Mouse (Mus musculus) T-cell, adult 2 months (primary cell): ENCODE results near the gene Tcp11l2.

ENCODE experiments used
- DNase-seq: peaks from one replicate; pipeline ENCODE4 v3.0.0; 2022; ENCODE audit warnings: low spot score

The Tcp11l2 gene

DNA sequence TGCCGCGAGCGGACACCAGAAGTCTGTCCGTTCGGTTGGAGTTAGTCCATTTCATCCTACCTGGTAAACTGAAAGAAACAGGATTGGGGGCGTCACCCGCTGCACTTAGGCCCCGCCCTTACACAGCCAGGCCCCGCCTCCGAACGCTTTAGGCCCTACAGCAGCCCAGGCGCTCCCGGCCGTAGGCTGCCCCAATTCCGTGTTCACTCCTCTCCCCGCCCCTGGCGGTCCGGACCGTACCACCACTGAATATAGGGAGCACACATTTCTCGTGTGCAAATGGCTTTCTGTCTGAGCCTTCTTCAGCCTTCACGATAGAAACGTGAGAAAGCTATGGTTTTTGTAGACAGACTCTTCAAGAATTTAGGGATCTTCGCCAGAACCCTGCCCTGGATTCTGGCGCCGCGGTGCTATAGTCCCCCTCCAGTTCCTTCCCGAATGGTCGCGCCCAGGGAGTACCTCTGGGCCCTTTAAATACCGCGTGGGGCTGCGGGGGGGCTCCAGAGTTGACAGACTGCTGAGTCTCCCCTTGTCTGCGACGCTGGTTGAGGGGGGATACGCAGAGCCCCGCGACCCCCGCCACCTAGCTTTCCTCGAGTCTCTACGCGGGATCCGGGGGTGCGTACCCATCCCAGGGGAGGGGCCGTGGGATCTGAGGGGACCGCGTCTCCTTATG, at the start of gene Tcp11l2:
Gene Tcp11l2, plus strand, starts transcription at position 232 of the 676 bp plus-strand sequence.
- peak; percentile 92 for DNase-seq

- DNase-seq, result no peak
These were observed 49.4 kb upstream of the Tcp11l2 start for GRCm38 (mm10) chr10:84527070-84527469.

GRCm38 (mm10) chr10:84527631-84528030, 48.8 kb upstream of the Tcp11l2 start:
- DNase-seq, result no peak

DNA sequence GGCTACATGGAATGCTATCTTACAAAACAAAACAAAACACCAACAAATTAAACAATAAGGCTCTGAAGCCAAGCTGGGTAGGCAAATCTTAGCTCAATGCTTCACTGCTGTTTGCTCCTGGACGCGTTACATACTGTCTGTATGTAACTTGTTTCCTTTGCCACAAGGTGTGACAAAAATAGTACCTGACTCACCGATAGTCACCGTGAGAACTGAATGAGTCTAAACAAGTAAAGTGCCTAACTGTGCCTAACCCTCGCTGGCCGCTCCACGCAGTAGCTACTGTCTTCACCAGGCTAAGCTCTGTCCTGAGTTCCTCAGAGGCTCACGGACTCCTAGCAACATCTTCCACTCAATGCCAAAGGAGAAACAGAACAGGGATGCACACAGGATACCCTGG, 46.0 kb upstream of the Tcp11l2 start:
- no peak for DNase-seq

GRCm38 (mm10) chr10:84531576-84531975, 44.9 kb upstream of the Tcp11l2 start:
- no peak for DNase-seq

DNA sequence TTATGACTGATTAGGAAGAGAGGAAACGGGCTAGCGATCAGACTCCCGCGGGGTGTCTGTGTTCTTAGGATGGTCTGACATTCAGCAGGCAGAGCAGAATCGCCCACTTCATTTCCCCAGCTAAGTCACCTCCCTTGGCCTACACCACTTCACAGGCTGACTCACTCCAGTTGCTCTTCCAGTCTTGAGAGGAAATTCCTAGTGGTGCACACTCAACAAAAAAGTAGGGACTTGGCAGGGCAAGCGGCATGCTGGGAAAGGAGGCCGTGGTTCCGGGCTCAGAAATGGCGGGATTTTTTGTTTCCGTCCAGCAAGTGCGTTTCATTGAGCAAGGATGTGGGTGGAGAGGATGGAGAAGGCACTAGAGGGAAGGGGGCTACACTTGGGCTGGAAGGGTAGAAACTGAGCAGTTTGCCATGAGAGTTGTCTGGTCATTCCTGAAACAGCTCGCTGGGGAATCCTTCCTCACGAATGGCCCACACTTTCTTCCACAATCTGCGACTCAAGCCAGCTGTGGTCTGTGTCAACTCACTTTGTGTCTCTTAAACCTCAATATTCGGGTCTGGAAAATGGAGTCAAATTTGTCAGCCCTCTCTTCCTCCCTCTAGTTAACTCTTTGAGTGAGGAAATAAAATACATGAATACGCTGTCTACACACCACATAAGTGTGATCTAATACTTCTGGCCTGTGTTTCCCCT, 44.1 kb upstream of the Tcp11l2 start:
- no peak for DNase-seq

DNA sequence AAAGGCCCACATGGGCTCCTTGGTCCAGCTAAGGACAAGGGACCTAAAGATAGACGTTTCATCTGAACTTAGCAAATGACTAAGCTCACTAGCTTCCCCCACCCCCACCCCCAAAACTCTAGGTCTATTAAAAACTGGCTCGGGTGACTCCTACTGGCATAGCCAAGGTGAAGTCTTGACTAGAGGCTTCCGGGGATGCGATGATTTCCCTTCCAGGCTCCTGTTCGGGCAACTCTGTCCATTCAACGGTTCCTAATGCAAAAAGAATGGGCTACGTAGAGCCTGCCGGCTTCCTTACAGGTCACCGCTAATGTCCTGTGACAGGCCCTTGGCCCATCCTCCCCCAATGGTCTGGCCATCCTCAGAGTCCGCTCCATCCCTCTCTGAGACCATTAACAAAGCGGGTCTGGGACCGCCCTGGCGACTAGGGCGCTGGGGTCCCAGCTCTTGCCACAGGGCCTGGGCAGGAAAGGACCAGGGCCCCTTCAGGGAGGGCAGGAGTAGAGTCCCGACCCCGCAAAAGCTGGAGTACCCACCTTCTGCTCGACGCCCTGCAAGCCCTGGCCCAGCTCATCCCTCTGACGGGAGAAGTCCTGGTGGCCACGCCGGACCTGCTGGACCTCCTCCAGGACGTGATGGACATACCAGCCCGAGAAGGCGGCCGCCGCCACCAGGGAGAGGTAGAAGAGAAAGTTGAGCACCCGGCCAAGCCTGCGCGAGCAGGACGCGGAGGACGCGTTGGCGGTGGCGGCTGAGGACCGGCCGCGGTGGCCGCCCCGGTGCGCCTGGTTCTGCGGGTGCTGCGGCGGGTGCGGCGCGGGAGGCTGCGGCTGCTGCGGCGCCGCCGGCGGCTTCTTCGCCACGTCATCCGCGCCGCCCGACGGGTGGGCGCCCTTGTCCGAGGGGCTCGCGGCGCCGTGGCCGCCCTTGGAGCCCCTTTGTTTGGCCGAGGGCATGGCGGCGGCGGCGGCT, 43.2 kb upstream of the Tcp11l2 start:
- DNase-seq, result peak; percentile 27

DNA sequence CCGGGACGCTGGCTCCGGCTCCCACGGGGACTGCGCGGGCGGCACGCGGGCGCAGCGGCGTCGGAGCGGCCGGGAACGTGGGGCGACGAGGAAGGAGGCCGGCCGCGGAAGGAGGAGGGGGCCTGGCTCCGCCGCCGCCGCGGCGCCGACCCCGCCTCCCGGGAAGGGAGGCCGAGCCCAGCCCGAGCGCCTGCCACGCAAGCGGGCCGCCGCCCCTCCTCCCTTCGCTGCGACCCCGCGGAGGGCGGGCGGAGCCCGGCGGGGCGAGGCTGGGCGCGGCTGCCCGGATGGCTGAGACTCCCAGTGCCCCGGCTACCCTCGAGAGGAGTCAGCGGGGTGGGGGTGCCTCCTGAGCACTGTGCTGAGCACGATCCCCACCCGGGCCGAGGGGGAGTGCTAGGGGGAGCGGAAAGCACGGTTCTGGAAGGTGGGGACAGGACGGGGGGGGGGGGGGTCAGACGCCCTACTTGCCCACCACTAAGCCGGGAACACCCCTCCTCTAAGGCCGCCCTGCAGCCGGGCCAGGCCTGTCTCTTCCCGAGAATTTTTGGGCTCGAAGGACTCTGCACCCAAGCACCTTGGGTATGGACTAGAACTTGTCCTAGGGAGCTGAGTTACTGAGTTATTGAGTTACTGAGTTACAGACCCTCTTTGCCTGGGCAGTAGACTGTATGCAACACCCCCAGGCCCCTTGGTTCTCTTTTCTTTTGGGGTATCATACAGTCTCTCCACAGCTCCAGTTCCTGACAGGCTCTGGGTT, 42.3 kb upstream of the Tcp11l2 start, which contains the start of gene Ckap4:
Gene Ckap4, minus strand, starts transcription at position 151 of the 760 bp plus-strand sequence.
- peak; percentile 45 for DNase-seq

GRCm38 (mm10) chr10:84535458-84535857, 41.0 kb upstream of the Tcp11l2 start:
- DNase-seq, result no peak

DNA sequence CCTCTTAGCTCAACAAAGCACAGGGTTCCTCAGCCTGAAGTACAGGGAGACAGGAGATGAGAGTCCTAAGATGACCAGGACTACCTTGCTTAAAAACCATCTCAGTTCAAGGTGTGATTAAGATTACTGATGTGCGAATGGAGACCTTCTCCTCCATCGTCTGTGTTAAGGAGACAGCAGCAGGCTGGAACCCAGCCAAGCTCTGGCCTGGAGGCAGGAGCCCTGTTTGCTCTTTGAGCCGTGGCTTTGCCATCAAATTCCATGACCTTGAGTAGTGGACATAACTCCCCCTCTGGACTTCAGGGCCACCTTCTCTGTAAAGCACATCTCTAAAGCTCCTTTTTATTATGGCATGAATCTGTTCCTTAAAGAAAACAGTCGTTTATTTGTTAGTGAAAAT, 40.6 kb upstream of the Tcp11l2 start:
- DNase-seq, result no peak

GRCm38 (mm10) chr10:84539651-84540050, 36.8 kb upstream of the Tcp11l2 start:
- DNase-seq, result no peak

GRCm38 (mm10) chr10:84542802-84543658, 33.4 kb upstream of the Tcp11l2 start:
- no peak for DNase-seq

DNA sequence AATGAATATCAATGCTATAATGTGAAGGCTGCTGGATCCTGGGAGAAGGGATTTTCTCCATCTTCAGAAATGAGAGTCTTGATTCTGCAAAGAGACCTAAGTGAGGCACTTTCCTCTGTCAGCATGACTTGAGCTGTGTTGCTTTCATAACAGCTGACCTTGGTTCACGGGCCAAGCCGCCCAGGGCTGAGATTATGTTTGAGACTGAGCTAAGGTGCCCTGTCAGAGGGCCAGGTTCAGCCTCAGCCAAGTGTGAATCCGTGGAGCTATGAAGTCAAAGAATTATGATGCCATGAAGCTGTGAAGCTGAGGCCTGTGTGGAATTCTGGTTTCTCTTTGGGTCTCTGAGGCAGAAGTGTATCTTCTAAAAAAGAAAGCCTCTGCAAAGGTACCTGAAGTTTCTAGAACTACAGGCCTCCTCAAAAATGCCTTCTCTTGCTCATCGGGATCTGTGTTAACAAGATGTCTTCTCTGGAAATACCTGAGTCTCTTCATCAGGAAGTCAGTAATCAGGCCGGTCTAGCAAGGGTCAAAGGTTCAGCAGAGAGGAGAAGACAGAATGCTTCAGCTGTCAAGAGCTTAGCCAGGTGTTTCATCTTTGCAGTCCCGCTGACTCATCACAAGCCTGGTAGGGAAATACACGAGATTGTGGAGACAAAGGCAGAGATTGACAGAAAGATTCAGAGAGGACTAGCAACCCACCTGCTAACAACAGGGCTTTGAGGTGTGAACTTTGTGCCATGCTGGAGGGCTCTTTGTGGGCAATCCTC, 31.4 kb upstream of the Tcp11l2 start:
- DNase-seq, result no peak

GRCm38 (mm10) chr10:84549146-84549919, 27.1 kb upstream of the Tcp11l2 start:
- no peak for DNase-seq

DNA sequence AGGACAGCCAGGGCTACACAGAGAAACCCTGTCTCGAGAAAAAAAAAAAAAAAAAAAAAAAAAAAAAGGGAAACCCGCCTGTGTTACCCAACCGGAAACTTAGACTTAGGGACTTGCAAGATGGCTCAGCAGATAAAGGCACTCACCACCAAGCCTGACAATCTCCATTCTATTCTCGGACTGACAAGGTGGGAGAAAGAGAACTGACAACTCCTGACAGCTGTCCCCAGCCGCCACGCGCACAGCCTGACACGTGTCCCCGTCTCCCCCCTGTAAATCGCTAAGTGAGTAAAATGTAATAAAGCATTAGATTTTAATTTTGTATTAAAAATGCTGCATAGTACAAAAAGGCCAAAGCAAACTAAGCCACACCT, 26.5 kb upstream of the Tcp11l2 start:
- no peak for DNase-seq

GRCm38 (mm10) chr10:84551846-84552245, 24.6 kb upstream of the Tcp11l2 start:
- DNase-seq, result no peak

- DNase-seq, result no peak
These were observed 23.9 kb upstream of the Tcp11l2 start for GRCm38 (mm10) chr10:84552477-84552876.

GRCm38 (mm10) chr10:84554291-84555009, 22.0 kb upstream of the Tcp11l2 start:
- DNase-seq, result no peak

GRCm38 (mm10) chr10:84556120-84556519, 20.3 kb upstream of the Tcp11l2 start:
- DNase-seq, result no peak
